Mouse (Mus musculus) urinary bladder, postnatal 0 days (tissue): ENCODE data around the gene Trpv6. TPM values are rescaled to one million over a fixed set of nuclear protein-coding genes. Genes with fewer than 3 reads are reported as not detected.

Experiments used
- polyA plus RNA-seq: library from polyadenylated mRNA; unstranded; fragments of >200 nt; fragmentation: Nextera tagmentation; extraction: Ambion mirVana; gene quantifications from 2 replicates; pipeline ENCODE4 v1.2.1, GENCODE M21; 2015

Trpv6 gene
- 0.12 and 0.24 TPM in 2 replicates for polyA plus RNA-seq

GRCm38 (mm10) chr6:41636178-41636577, at the start of gene Trpv6:
Gene Trpv6 (minus strand): TSS chr6:41636405.

GRCm38 (mm10) chr6:41684131-41684530, 47.9 kb upstream of the Trpv6 start, which contains the start of gene Llcfc1:
Gene Llcfc1 (plus strand): TSS chr6:41684431.

GRCm38 (mm10) chr6:41680669-41681068, 44.5 kb upstream of the Trpv6 start, which contains the start of gene Trpv5:
Gene Trpv5 (minus strand): TSS chr6:41680769.

GRCm38 (mm10) chr6:41605061-41605793, 31.0 kb downstream of the Trpv6 start, which contains the start of gene Ephb6:
Gene Ephb6 (plus strand): TSS chr6:41605482.

Other genes with a start within 250 kb of the Trpv6 start
- not detected in 2 replicates for gene Gm5771, start 244.0 kb downstream of the Trpv6 start, polyA plus RNA-seq
- not detected in 2 replicates for gene Gm10334, start 190.3 kb downstream of the Trpv6 start, polyA plus RNA-seq
- gene Prss1, start 177.5 kb downstream of the Trpv6 start, polyA plus RNA-seq, result not detected in 2 replicates
- gene Prss2, start 114.6 kb downstream of the Trpv6 start, polyA plus RNA-seq, result not detected in 2 replicates
- 4.4 and 4.6 TPM in 2 replicates for gene Ephb6, start 30.9 kb downstream of the Trpv6 start, polyA plus RNA-seq
- not detected in 2 replicates for gene Trpv5, start 44.4 kb upstream of the Trpv6 start, polyA plus RNA-seq
- not detected in 2 replicates for gene Llcfc1, start 48.0 kb upstream of the Trpv6 start, polyA plus RNA-seq
- 0.39 and 0.89 TPM in 2 replicates for gene Kel, start 67.9 kb upstream of the Trpv6 start, polyA plus RNA-seq
- not detected in 2 replicates for gene Olfr459, start 138.8 kb upstream of the Trpv6 start, polyA plus RNA-seq
- gene Pip, start 211.1 kb upstream of the Trpv6 start, polyA plus RNA-seq, result not detected in 2 replicates
- gene Sval2, start 216.6 kb upstream of the Trpv6 start, polyA plus RNA-seq, result not detected in 2 replicates